In genomic region chr7:105816736-105817135, GRCm38 (mm10) we compare ENCODE assay signal across 9 mouse cellular contexts. TPM values are rescaled to one million over a fixed set of nuclear protein-coding genes. Genes with fewer than 3 reads are reported as not detected.
DNase-seq lines count a peak whose midpoint lies in the region; ATAC-seq lines count a peak whose summit lies in the region.
"Had no signal": no experiment of that assay in that cellular context is flagged by ENCODE, and none has a peak within 500 bp of the region (broad histone marks: within the 10 kb centered on the region; RNA-seq: fewer than 3 reads in every experiment).

No protein-coding gene starts in this region.

- peak; percentile 37 for DNase-seq in A20 (ENCODE audit: low read depth, low spot score)
- peak; percentile 24 for DNase-seq in ES-CJ7 (ENCODE audit: low read depth, low spot score)
- peak; percentile 31 for DNase-seq in lung, postnatal 36 days
- DNase-seq in right cerebral cortex, postnatal 36 days (ENCODE audit: low spot score in 2 of 2): no peak
- DNase-seq in adrenal gland, adult 18-20 months (ENCODE audit: low spot score in 2 of 2): no peak
- DNase-seq: cerebellum, adult 2 months had no signal

- no peak overlapping the region for H3K9ac ChIP-seq in intestine, embryonic 16.5 days (ENCODE audit: low read depth, low read length)
- no peak overlapping the region for H3K9ac ChIP-seq in intestine, embryonic 15.5 days
- H3K9ac ChIP-seq: limb, embryonic 15.5 days had no signal

- H3K36me3 ChIP-seq in intestine, embryonic 16.5 days (ENCODE audit: control insufficient read depth, insufficient read depth, low read length): no peaks in the 10 kb centered on the region
- no peaks in the 10 kb centered on the region for H3K36me3 ChIP-seq in intestine, embryonic 15.5 days
- H3K36me3 ChIP-seq: limb, embryonic 15.5 days had no signal

- no peaks in the 10 kb centered on the region for H3K4me1 ChIP-seq in intestine, embryonic 16.5 days (ENCODE audit: control insufficient read depth, insufficient read depth, low read length)
- H3K4me1 ChIP-seq in intestine, embryonic 15.5 days (replicated peaks): no peaks in the 10 kb centered on the region
- H3K4me1 ChIP-seq: limb, embryonic 15.5 days had no signal

- ATAC-seq in intestine, embryonic 16.5 days: peak; percentile 34; the same call in 1 of the 2 replicates
- ATAC-seq in intestine, embryonic 15.5 days: no peak

- H3K27ac ChIP-seq in intestine, embryonic 16.5 days (ENCODE audit: low read length): no peak overlapping the region
- H3K27ac ChIP-seq in intestine, embryonic 15.5 days: no peak overlapping the region
- H3K27ac ChIP-seq: limb, embryonic 15.5 days had no signal

- H3K4me2 ChIP-seq in intestine, embryonic 16.5 days (ENCODE audit: low read depth, low read length): no peak overlapping the region
- no peak overlapping the region for H3K4me2 ChIP-seq in intestine, embryonic 15.5 days (replicated peaks)
- H3K4me2 ChIP-seq: limb, embryonic 15.5 days had no signal

- H3K4me3 ChIP-seq in intestine, embryonic 16.5 days (ENCODE audit: low read length): no peak overlapping the region
- no peak overlapping the region for H3K4me3 ChIP-seq in intestine, embryonic 15.5 days (replicated peaks)
- H3K4me3 ChIP-seq: limb, embryonic 15.5 days had no signal

- H3K9me3 ChIP-seq in intestine, embryonic 16.5 days (ENCODE audit: control insufficient read depth, low read length): no peaks in the 10 kb centered on the region
- no peaks in the 10 kb centered on the region for H3K9me3 ChIP-seq in intestine, embryonic 15.5 days
- H3K9me3 ChIP-seq: limb, embryonic 15.5 days had no signal

- H3K27me3 ChIP-seq in intestine, embryonic 16.5 days (replicated peaks; ENCODE audit: control insufficient read depth, insufficient read depth, low read length): no peaks in the 10 kb centered on the region
- H3K27me3 ChIP-seq in intestine, embryonic 15.5 days (replicated peaks): no peaks in the 10 kb centered on the region
- H3K27me3 ChIP-seq: limb, embryonic 15.5 days had no signal

RNA-seq across cellular contexts. Expression of gene Mrpl17, which starts 5.8 kb away (rescaled TPM):
- polyA plus RNA-seq in intestine, embryonic 16.5 days (2015; fragmentation: Nextera tagmentation; extraction: Ambion mirVana): 373 and 394 TPM in 2 replicates
- polyA plus RNA-seq in intestine, embryonic 15.5 days (2015; fragmentation: Nextera tagmentation; extraction: Ambion mirVana): 372 and 398 TPM in 2 replicates
- 100 to 1,000 TPM; 155 to 199 TPM for total RNA-seq in adrenal gland, adult 18-20 months (2021)

RNA-seq across cellular contexts. Expression of gene Dchs1, which starts 29.3 kb away (rescaled TPM):
- 4.9 and 5.2 TPM in 2 replicates for polyA plus RNA-seq in intestine, embryonic 16.5 days (2015; fragmentation: Nextera tagmentation; extraction: Ambion mirVana)
- 8.2 and 8.3 TPM in 2 replicates for polyA plus RNA-seq in intestine, embryonic 15.5 days (2015; fragmentation: Nextera tagmentation; extraction: Ambion mirVana)
- 1 to 10 TPM; 4.5 to 4.6 TPM for total RNA-seq in adrenal gland, adult 18-20 months (2021)

Comparison
In these comparisons a context has a peak if more than half of its experiments do, and no peak if none do; other contexts are left out.
1. DNase-seq: peak in A20 (single experiment), ES-CJ7 (single experiment) and lung, postnatal 36 days (single experiment); none in right cerebral cortex, postnatal 36 days (0 of 2) and adrenal gland, adult 18-20 months (0 of 2).